Mouse (Mus musculus): ENCODE results near the gene Fam76a. TPM values are rescaled to one million over a fixed set of nuclear protein-coding genes. Genes with fewer than 3 reads are reported as not detected.

Gene Fam76a
- 22.8 TPM for polyA plus RNA-seq (2017; shearing (Covaris generic))

DNA sequence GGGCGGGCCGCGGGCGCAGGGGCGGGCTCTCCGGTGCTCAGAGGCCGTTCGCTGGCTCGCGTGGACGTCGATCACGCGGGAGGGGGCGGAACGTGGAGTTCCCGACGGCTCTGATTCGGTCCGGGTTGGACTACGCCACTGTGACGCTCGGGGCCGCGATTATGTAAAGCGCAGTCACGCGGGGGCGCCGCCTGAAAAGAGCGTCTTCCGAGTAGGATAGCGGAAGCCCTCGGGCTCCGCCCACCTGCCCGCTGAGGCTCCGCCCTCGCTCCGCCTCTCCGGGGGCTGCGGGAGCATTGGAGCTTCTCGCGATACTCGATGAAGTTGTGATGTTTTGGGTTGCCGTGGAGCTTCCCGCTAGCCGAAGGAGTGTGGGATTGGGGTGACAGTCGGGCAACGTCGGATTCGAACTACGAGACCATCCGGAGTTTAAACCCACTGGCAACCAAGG, at the start of gene Fam76a:
TSS of gene Fam76a (minus strand) at position 1 of the 451 bp plus-strand sequence.

DNA sequence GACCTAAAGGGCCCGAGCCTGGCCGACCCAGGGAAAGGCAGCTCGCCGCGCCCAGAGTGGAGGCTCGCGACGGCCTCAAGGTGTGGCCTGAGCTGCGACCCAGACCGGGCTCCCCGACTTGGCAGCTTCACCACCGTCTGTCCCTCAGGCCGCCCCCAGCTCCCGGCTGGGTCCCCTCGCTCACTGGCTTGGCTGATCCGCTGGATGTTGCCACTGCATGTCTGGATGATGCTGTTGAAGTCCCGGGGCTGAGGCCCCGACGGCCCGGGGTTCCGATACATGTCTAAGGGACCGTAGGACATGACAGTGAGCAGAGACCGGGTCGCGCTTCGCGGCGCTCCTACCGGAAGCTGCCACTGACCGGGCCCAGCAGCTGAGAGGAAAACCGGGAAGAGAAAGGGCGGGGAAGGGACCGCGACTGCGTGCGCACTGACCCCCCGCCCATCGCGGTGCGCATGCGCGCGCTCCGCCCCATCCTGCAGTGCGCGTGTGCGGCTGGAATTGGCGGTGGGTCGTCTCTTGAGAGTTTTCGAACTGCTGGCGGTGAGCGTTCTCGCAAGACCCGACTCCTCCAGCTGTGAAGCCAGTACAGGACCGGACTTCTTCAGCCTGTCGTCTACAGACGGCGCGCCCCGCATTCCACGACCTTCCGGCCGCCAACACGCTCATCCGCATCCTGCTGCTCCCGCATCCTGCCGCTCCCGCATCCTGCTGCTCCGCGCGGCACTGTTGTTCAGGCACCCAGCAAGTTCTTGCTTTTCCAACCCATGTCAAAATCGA, 38.1 kb downstream of the Fam76a start, which contains the start of gene Stx12:
TSS of gene Stx12 (minus strand) at position 446 of the 780 bp plus-strand sequence.

Other genes starting within 250 kb of the Fam76a start
- 7.3 TPM for gene Xkr8, start 190.0 kb downstream of the Fam76a start, polyA plus RNA-seq (2017; shearing (Covaris generic))
- 2.8 TPM for gene Smpdl3b, start 165.3 kb downstream of the Fam76a start, polyA plus RNA-seq (2017; shearing (Covaris generic))
- gene Rpa2, start 154.2 kb downstream of the Fam76a start, polyA plus RNA-seq (2017; shearing (Covaris generic)) = 59.5 TPM
- gene Themis2, start 126.2 kb downstream of the Fam76a start, polyA plus RNA-seq (2017; shearing (Covaris generic)) = 3.2 TPM
- gene Ppp1r8, start 79.4 kb downstream of the Fam76a start, polyA plus RNA-seq (2017; shearing (Covaris generic)) = 61.4 TPM
- gene Stx12, start 38.0 kb downstream of the Fam76a start, polyA plus RNA-seq (2017; shearing (Covaris generic)) = 42.5 TPM
- 5.5 TPM for gene Fgr, start 51.5 kb upstream of the Fam76a start, polyA plus RNA-seq (2017; shearing (Covaris generic))
- 8.2 TPM for gene Ahdc1, start 88.7 kb upstream of the Fam76a start, polyA plus RNA-seq (2017; shearing (Covaris generic))
- 105 TPM for gene Wasf2, start 207.9 kb upstream of the Fam76a start, polyA plus RNA-seq (2017; shearing (Covaris generic))